ENCODE assay signal across 9 mouse cellular contexts in the genomic region with DNA sequence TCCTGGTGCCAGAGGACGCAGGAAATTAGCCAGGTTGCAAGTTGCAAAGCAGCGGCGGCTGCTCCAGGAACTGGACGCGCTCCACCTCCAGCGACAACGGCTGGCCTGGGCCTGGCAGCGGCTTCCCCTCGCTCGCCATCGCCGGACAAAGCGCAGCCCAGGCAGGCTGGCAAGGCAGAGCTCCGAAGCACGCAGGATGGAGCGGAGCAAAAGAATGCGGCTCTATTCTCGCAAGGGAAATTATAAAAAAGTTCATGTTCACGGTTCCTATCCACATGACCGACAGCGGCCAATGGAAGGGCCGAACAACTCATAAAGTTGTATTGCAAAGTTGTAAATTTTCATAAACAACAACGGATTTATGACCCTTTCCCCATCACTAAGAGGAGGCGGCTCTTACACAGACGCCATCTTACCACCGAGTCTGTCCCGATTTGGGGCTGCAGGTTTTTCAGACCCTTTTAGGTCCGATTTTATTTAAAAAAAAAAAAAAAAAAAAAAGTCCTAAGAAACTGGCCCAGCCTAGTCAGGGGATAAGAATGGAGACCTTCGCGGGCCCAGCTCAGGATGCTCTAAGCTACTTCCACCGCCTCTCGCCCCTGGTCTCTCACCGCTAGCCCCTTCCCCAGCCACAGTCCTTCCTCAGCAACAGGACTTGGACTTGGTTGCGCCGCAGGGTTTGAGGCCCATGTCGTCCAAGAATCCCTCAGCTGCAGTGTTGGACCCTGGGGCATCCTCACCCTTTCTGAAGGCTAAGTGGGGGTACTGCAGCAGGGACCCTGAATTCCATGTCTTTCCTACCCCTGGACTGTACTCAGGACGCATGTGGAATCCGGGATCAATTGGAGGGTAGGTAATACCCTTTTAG. TPM values are rescaled to one million over a fixed set of nuclear protein-coding genes. Genes with fewer than 3 reads are reported as not detected.
DNase-seq lines count a peak whose midpoint lies in the region; ATAC-seq and TF ChIP-seq lines count a peak whose summit lies in the region.
"Had no signal": no experiment of that assay in that cellular context is flagged by ENCODE, and none has a peak within 500 bp of the region (broad histone marks: within the 10 kb centered on the region; RNA-seq: fewer than 3 reads in every experiment).

A gene (minus strand): TSS at position 218 of the 868 bp plus-strand sequence.
A gene (minus strand): TSS at position 221 of the 868 bp plus-strand sequence.

- TF ChIP-seq POLR2A in bone marrow macrophage, adult 2 months (IDR thresholded peaks at IDR 0.05; ENCODE audit: borderline replicate concordance, low read depth, low read length): no peak

- peaks cover 100% of the 10 kb centered on the region for H3K27me3 ChIP-seq in liver, embryonic 13.5 days
- H3K27me3 ChIP-seq in stomach, postnatal 0 days (ENCODE audit: control insufficient read depth, insufficient read depth, low read length): peaks cover 22% of the 10 kb centered on the region; the same call in 1 of the 2 replicates

- H3K4me3 ChIP-seq in bone marrow macrophage, adult 2 months (ENCODE audit: insufficient read depth, low read length): peak within 1 kb of the TSS; percentile 55
- peak within 1 kb of the TSS; percentile 36 for H3K4me3 ChIP-seq in liver, embryonic 13.5 days (replicated peaks)
- H3K4me3 ChIP-seq in stomach, postnatal 0 days (ENCODE audit: low read depth, low read length): peak within 1 kb of the TSS; percentile 55

- peak; percentile 70 for DNase-seq in adrenal gland, adult 18-20 months (ENCODE audit: low spot score in 2 of 2)
- DNase-seq in adrenal gland, adult 8-10 months: no peak
- DNase-seq in hindlimb bud, embryonic 11.5 days (ENCODE audit: extremely low spot score, low read depth, low spot score): peak; percentile 91
- no peak for DNase-seq in liver, embryonic 13.5 days
- no peak for DNase-seq in stomach, postnatal 0 days (ENCODE audit: low spot score)
- DNase-seq in left cerebral cortex, postnatal 25 days (ENCODE audit: low spot score in 2 of 2): no peak
- DNase-seq in cerebellum, postnatal 25 days: no peak

- no peak within 1 kb of the TSS for H3K9ac ChIP-seq in liver, embryonic 13.5 days
- peak within 1 kb of the TSS; percentile 69 for H3K9ac ChIP-seq in stomach, postnatal 0 days (ENCODE audit: low read length)

- no peak for TF ChIP-seq EP300 in stomach, postnatal 0 days (optimal IDR thresholded peaks at IDR 0.05)

- peaks cover 4% of the 10 kb centered on the region for H3K4me1 ChIP-seq in bone marrow macrophage, adult 2 months (ENCODE audit: control insufficient read depth, insufficient read depth, low read length)
- peaks cover 15% of the 10 kb centered on the region for H3K4me1 ChIP-seq in liver, embryonic 13.5 days (replicated peaks)
- H3K4me1 ChIP-seq in stomach, postnatal 0 days (replicated peaks; ENCODE audit: control insufficient read depth, insufficient read depth): no peaks in the 10 kb centered on the region

- 4% methylated on average over 38 of the region's 38 CpGs for WGBS in liver, embryonic 13.5 days (ENCODE audit: insufficient replicate concordance)
- WGBS in stomach, postnatal 0 days: 8% methylated on average over 38 of the region's 38 CpGs

- no peak for TF ChIP-seq CTCF in bone marrow macrophage, adult 2 months (IDR thresholded peaks at IDR 0.05; ENCODE audit: low read depth, low read length)
- no peak for TF ChIP-seq CTCF in stomach, postnatal 0 days (IDR thresholded peaks at IDR 0.05; ENCODE audit: low read depth)

- intact Hi-C loops in left cerebral cortex, postnatal 25 days (cut with DNase I): loop anchor here (5.0 kb wide), 1 partner anchor 206 kb away; no protein-coding TSS in a partner anchor

- no peak for ATAC-seq in liver, embryonic 13.5 days (ENCODE audit: low read depth)
- ATAC-seq in stomach, postnatal 0 days (ENCODE audit: low FRiP score, low TSS enrichment): peak; percentile 46

- no peaks in the 10 kb centered on the region for H3K9me3 ChIP-seq in liver, embryonic 13.5 days (replicated peaks)
- no peaks in the 10 kb centered on the region for H3K9me3 ChIP-seq in stomach, postnatal 0 days (ENCODE audit: control insufficient read depth, low read length)

- H3K27ac ChIP-seq in bone marrow macrophage, adult 2 months (ENCODE audit: insufficient read depth, low read depth, low read length): no peak within 1 kb of the TSS
- H3K27ac ChIP-seq in liver, embryonic 13.5 days: no peak within 1 kb of the TSS
- H3K27ac ChIP-seq in stomach, postnatal 0 days (replicated peaks): peak within 1 kb of the TSS; percentile 89

- no peaks in the 10 kb centered on the region for H3K36me3 ChIP-seq in liver, embryonic 13.5 days
- no peaks in the 10 kb centered on the region for H3K36me3 ChIP-seq in stomach, postnatal 0 days (ENCODE audit: control insufficient read depth, insufficient read depth, low read length)

- H3K4me2 ChIP-seq in liver, embryonic 13.5 days: peak within 1 kb of the TSS; percentile 48
- H3K4me2 ChIP-seq in stomach, postnatal 0 days (replicated peaks; ENCODE audit: low read depth): peak within 1 kb of the TSS; percentile 47

RNA-seq across cellular contexts. Expression of the first gene that starts in this region (rescaled TPM):
- 1 to 10 TPM; 2.8 to 4.0 TPM for total RNA-seq in adrenal gland, adult 18-20 months (2021)
- total RNA-seq in adrenal gland, adult 8-10 months (2022): 1 to 10 TPM; 2.9 to 9.8 (median 6.8) TPM
- polyA plus RNA-seq in bone marrow macrophage, adult 2 months (2012; ENCODE audit: insufficient read depth, insufficient read length, missing spikeins): not detected in 2 replicates
- polyA plus RNA-seq in liver, embryonic 13.5 days (2015; fragmentation: Nextera tagmentation; extraction: Ambion mirVana): 0.24 and 0.43 TPM in 2 replicates
- polyA plus RNA-seq in stomach, postnatal 0 days (2015; fragmentation: Nextera tagmentation; extraction: Ambion mirVana): 2.8 and 2.9 TPM in 2 replicates
- not detected for total RNA-seq in left cerebral cortex, postnatal 25 days (2021)

RNA-seq across cellular contexts. Expression of the second gene that starts in this region (rescaled TPM):
- total RNA-seq in adrenal gland, adult 18-20 months (2021): not detected
- 1 to 10 TPM in 2 of 4 experiments, under 1 TPM in 2; 0.49 to 2.8 (median 1.4) TPM for total RNA-seq in adrenal gland, adult 8-10 months (2022)
- not detected in 2 replicates for polyA plus RNA-seq in bone marrow macrophage, adult 2 months (2012; ENCODE audit: insufficient read depth, insufficient read length, missing spikeins)
- polyA plus RNA-seq in liver, embryonic 13.5 days (2015; fragmentation: Nextera tagmentation; extraction: Ambion mirVana): not detected in 2 replicates
- 0.21 TPM in 1 of 2 replicates, not detected in the other for polyA plus RNA-seq in stomach, postnatal 0 days (2015; fragmentation: Nextera tagmentation; extraction: Ambion mirVana)
- not detected for total RNA-seq in left cerebral cortex, postnatal 25 days (2021)
- total RNA-seq: heart, postnatal 10 days had no signal

Comparison
In these comparisons a context has a peak if more than half of its experiments do, and no peak if none do; other contexts are left out.
1. DNase-seq: peak in adrenal gland, adult 18-20 months (2 of 2) and hindlimb bud, embryonic 11.5 days (single experiment); none in adrenal gland, adult 8-10 months (single experiment), liver, embryonic 13.5 days (single experiment), stomach, postnatal 0 days (single experiment), left cerebral cortex, postnatal 25 days (0 of 2) and cerebellum, postnatal 25 days (0 of 2).
2. Peak in every context shown above with its lines, with median percentiles within 50 percentile points of each other: H3K4me3 ChIP-seq.